In the genomic region with DNA sequence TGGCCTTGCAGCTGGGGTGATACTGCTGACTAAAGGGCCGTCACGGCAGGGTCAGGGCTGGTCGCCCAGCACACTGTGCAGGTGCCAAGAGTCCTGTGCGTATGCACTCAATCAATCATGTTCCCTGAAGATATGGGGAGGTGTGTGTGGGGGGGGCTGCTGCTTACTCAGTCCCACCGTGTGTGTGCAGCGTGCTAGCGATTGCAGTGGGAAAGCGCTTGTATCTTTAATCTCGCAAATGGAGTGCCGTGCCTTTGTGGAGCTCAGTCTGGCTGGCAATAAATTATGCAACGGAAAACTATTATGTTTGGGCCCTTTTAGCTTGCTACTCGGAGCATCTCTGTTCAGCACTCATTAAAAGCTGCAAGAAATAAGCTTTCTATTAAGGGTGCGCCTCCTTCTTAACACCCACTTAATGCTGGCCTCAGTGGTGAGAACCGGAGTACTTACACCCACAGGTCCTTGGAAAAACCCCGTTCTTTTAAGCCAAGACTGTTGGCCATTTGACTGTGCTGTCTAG, we compare ENCODE assay signal across 9 mouse cellular contexts. TPM values are rescaled to one million over a fixed set of nuclear protein-coding genes. Genes with fewer than 3 reads are reported as not detected.
DNase-seq lines count a peak whose midpoint lies in the region; ATAC-seq and TF ChIP-seq lines count a peak whose summit lies in the region.
"Had no signal": no experiment of that assay in that cellular context is flagged by ENCODE, and none has a peak within 500 bp of the region (broad histone marks: within the 10 kb centered on the region; RNA-seq: fewer than 3 reads in every experiment).

No protein-coding gene starts in this region.

- H3K79me2 ChIP-seq in heart, adult 2 months (replicated peaks; ENCODE audit: control insufficient read depth, insufficient read depth, low read length), result no peaks in the 10 kb centered on the region

- TF ChIP-seq CTCF in heart, adult 2 months (IDR thresholded peaks at IDR 0.05), result no peak

- peak overlapping the region; percentile 34 for H3K4me2 ChIP-seq in midbrain, embryonic 14.5 days (ENCODE audit: low read length)

- H3K9ac ChIP-seq in heart, adult 2 months (ENCODE audit: low read depth, low read length), result peak overlapping the region; percentile 20; the same call in 1 of the 2 replicates
- H3K9ac ChIP-seq in midbrain, embryonic 14.5 days (replicated peaks; ENCODE audit: low read length), result peak overlapping the region; percentile 1; the same call in 1 of the 2 replicates

- intact Hi-C loops in heart, adult 2 months (cut with DNase I), result no loop called here

- WGBS in heart, adult 2 months, result 48% methylated on average over 15 of the region's 15 CpGs
- 28% methylated on average over 15 of the region's 15 CpGs for WGBS in midbrain, embryonic 14.5 days

- TF ChIP-seq POLR2A in heart, adult 2 months (IDR thresholded peaks at IDR 0.05; ENCODE audit: insufficient read depth, low read depth, low read length), result no peak

- H3K4me1 ChIP-seq in heart, adult 2 months (ENCODE audit: control insufficient read depth, insufficient read depth, low read length), result no peaks in the 10 kb centered on the region
- H3K4me1 ChIP-seq in midbrain, embryonic 14.5 days (ENCODE audit: control insufficient read depth, insufficient read depth, low read length), result peaks cover 8% of the 10 kb centered on the region

- H3K36me3 ChIP-seq in heart, adult 2 months (ENCODE audit: control insufficient read depth, insufficient read depth, low read length), result no peaks in the 10 kb centered on the region
- H3K36me3 ChIP-seq in midbrain, embryonic 14.5 days (ENCODE audit: control insufficient read depth, insufficient read depth, low read length), result no peaks in the 10 kb centered on the region

- DNase-seq in heart, adult 2 months, result peak in 1 of 2 experiments; percentile 57
- DNase-seq in heart, adult 8-10 months (ENCODE audit: low spot score), result no peak
- peak; percentile 83 for DNase-seq in adrenal gland, postnatal 14 days
- peak; percentile 56 for DNase-seq in gastrocnemius, postnatal 10 days
- peak; percentile 55 for DNase-seq in midbrain, embryonic 14.5 days
- no peak for DNase-seq in spleen, postnatal 36 days (ENCODE audit: low spot score in 2 of 2)
- no peak for DNase-seq in layer of hippocampus, adult 8-10 months (ENCODE audit: low spot score in 2 of 2)
- DNase-seq in cerebellum, postnatal 36 days, result no peak
- DNase-seq: layer of hippocampus, postnatal 36 days had no signal

- peak; percentile 17; the same call in 1 of the 2 replicates for ATAC-seq in midbrain, embryonic 14.5 days (ENCODE audit: low FRiP score, low TSS enrichment)

- H3K4me3 ChIP-seq in heart, adult 2 months, result no peak overlapping the region
- no peak overlapping the region for H3K4me3 ChIP-seq in midbrain, embryonic 14.5 days (replicated peaks; ENCODE audit: low read depth, low read length)

- H3K9me3 ChIP-seq in midbrain, embryonic 14.5 days (ENCODE audit: control insufficient read depth, low read length), result no peaks in the 10 kb centered on the region

- TF ChIP-seq EP300 in heart, adult 2 months (IDR thresholded peaks at IDR 0.05; ENCODE audit: insufficient read depth, low read depth, low read length), result peak; percentile 48; the same call in 1 of the 2 replicates

- no peaks in the 10 kb centered on the region for H3K27me3 ChIP-seq in heart, adult 2 months (ENCODE audit: control insufficient read depth, insufficient read depth, low read length)
- H3K27me3 ChIP-seq in midbrain, embryonic 14.5 days (ENCODE audit: control insufficient read depth, insufficient read depth, low read length), result no peaks in the 10 kb centered on the region

- H3K27ac ChIP-seq in heart, adult 2 months, result no peak overlapping the region
- H3K27ac ChIP-seq in midbrain, embryonic 14.5 days (replicated peaks; ENCODE audit: low read depth, low read length), result no peak overlapping the region

RNA-seq across cellular contexts. Expression of a gene that starts 8.7 kb away (rescaled TPM):
- 10 to 100 TPM; 52.3 to 53.2 TPM for total RNA-seq in heart, adult 2 months (2021)
- polyA plus RNA-seq in heart, adult 2 months (2012; rRNA removed), result 36.1 and 40.3 TPM in 2 replicates
- total RNA-seq in heart, adult 8-10 months (2022), result 10 to 100 TPM; 40.6 to 54.7 (median 46.2) TPM
- total RNA-seq in adrenal gland, postnatal 14 days (2021), result 107 and 136 TPM in 2 replicates
- total RNA-seq in gastrocnemius, postnatal 10 days (2021), result 10 to 100 TPM; 79.8 to 85.6 TPM
- 2.0 and 2.4 TPM in 2 replicates for polyA plus RNA-seq in midbrain, embryonic 14.5 days (2014; fragmentation: Nextera tagmentation; extraction: Ambion mirVana)
- 10 to 100 TPM; 31.8 to 34.5 (median 32.9) TPM for total RNA-seq in layer of hippocampus, adult 8-10 months (2022)

Comparison
In these comparisons a context has a peak if more than half of its experiments do, and no peak if none do; other contexts are left out.
1. DNase-seq: peak in adrenal gland, postnatal 14 days (single experiment), gastrocnemius, postnatal 10 days (single experiment) and midbrain, embryonic 14.5 days (single experiment); none in heart, adult 8-10 months (single experiment), spleen, postnatal 36 days (0 of 2), layer of hippocampus, adult 8-10 months (0 of 2) and cerebellum, postnatal 36 days (0 of 2).